Mouse (Mus musculus) bone marrow, adult 2 months (tissue): Measurements from ENCODE around the gene Pdilt. TPM values are rescaled to one million over a fixed set of nuclear protein-coding genes. Genes with fewer than 3 reads are reported as not detected.

ENCODE experiments used
- H3K27ac ChIP-seq: fragments of 200-500 bp; 2 replicates; pipeline ENCODE4 v1.5.1; 2012; ENCODE audit warnings: low read depth, mild to moderate bottlenecking, control low read depth, inconsistent platforms, low read length; ENCODE audit not compliant: control insufficient read depth, poor library complexity, insufficient read depth
- H3K4me1 ChIP-seq: fragments of 200-500 bp; 2 replicates; pipeline ENCODE4 v1.6.1; 2011; ENCODE audit warnings: low read length; ENCODE audit not compliant: control insufficient read depth, insufficient read depth
- H3K4me3 ChIP-seq: fragments of 200-500 bp; replicated peaks from 2 replicates; pipeline ENCODE3; 2011; ENCODE audit warnings: mild to moderate bottlenecking, low read depth, low read length, control low read depth; ENCODE audit not compliant: control insufficient read depth
- CTCF ChIP-seq: fragments of 200-500 bp; IDR thresholded peaks from 2 replicates; pipeline ENCODE4 v1.5.1; 2011; ENCODE audit warnings: low read length, control low read depth; ENCODE audit not compliant: control insufficient read depth, insufficient read depth
- POLR2A ChIP-seq: fragments of 200-500 bp; IDR thresholded peaks from 2 replicates; pipeline ENCODE4 v1.6.1; 2011; ENCODE audit warnings: low read depth, mild to moderate bottlenecking, control low read depth, low read length, borderline replicate concordance; ENCODE audit not compliant: control insufficient read depth
- WGBS: fragments of 180-500 bp; shearing (Covaris S2); methylation state at CpG from one replicate; pipeline ENCODE4 v1.1.7; 2018; 5-methylcytosine and 5-hydroxymethylcytosine counted together
- polyA plus RNA-seq: library from polyadenylated mRNA; stranded (reverse); fragments of >200 nt; gene quantifications from 2 replicates; pipeline ENCODE4 v1.2.4, GENCODE M21; 2011; ENCODE audit warnings: low replicate concordance; ENCODE audit not compliant: missing spikeins, insufficient read depth, insufficient read length

Pdilt gene
- polyA plus RNA-seq, 1 experiment = not detected

DNA sequence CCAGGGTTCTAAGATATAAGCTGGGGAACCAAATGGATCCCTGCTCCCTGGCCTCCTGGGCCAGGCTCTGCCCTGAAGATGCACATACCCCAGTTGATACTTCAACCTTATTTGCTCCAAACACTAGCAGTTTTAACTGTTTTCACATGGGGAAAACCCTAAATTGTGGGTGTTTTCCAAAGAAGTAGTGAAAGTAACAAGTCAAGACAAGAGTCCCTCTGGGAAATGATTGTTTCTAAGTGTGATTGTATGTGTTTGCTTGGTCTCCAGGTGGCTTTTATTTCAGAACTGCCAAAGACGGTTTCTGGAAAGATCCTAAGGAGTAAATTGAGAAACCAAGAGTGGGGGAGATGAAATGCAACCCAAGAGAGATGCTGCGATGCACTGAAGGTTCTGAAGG is 19.2 kb upstream of the Pdilt start:
- H3K27ac ChIP-seq = no peak overlapping the region
- H3K4me3 ChIP-seq = no peak overlapping the region
- no peak for TF ChIP-seq CTCF
- TF ChIP-seq POLR2A = no peak
- WGBS = 63% methylated on average over 2 of the region's 2 CpGs
- no peaks in the 10 kb centered on the region for H3K4me1 ChIP-seq

DNA sequence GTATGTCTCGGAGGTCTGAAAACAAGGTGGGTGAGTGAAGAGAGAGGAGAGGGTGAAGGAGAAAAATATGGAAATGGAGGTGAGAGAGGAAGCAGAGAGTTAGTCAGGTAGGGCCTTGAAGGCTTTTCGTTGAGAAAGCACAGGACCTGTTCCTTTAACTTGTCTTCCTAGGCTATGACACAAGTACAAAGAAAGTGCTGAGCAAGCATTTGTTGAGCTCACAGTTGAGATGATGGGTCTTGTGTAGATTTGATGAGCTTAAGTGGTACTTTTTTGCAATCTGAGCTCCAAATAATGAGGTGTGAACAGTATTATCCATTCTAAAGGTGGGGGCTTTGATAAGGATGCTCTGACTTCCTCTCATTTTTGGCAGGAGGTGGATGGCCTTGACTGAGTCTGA is 11.1 kb upstream of the Pdilt start:
- TF ChIP-seq CTCF = no peak
- TF ChIP-seq POLR2A = no peak
- H3K4me1 ChIP-seq = no peaks in the 10 kb centered on the region
- no peak overlapping the region for H3K4me3 ChIP-seq
- no peak overlapping the region for H3K27ac ChIP-seq
- 73% methylated on average over 2 of the region's 2 CpGs for WGBS

DNA sequence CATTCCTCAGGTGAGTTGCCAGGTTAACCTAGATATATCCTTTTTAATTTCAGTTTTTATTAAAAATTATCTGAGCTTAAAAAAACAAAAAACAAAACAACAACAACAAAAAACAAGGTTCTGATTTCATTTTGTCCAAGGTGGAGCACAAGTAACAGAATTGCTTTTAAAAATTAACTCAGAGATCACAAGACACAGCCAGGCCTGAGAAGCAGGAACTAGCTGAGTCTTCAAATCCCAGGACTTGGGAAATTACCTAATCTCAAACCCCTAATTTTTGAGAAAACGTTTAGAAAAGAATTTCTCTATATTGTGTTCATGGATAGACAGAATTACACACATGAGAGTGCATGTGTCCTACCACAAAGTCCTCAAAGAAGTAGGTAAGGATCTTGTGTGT is 9.6 kb upstream of the Pdilt start:
- no peak overlapping the region for H3K27ac ChIP-seq
- no peak overlapping the region for H3K4me3 ChIP-seq
- H3K4me1 ChIP-seq = no peaks in the 10 kb centered on the region
- WGBS = 47% methylated on average over 1 of the region's 1 CpGs
- TF ChIP-seq CTCF (no peak), POLR2A (no peak)

DNA sequence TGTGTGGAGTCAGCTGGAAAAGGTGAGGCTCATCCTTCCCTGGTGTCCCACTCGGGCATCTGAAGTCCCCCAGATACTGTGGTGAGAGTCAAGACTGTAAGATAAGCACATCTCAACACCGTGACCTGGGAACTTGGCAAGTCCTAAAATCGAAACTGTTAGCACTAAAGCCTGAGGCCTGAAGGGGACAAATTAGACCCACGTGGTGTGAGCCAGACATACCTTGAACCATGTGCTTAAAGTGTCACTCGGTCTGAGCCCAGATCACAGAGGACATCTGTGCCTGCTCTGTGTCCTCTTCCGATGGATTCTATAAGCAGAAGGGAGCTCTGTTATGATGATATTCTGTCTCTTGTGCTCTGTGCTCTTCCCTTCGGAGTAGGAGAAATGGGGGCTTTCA is 5.3 kb upstream of the Pdilt start:
- H3K27ac ChIP-seq = no peak overlapping the region
- H3K4me3 ChIP-seq = no peak overlapping the region
- no peak for TF ChIP-seq CTCF
- TF ChIP-seq POLR2A = no peak
- H3K4me1 ChIP-seq = no peaks in the 10 kb centered on the region
- WGBS = 72% methylated on average over 7 of the region's 7 CpGs

DNA sequence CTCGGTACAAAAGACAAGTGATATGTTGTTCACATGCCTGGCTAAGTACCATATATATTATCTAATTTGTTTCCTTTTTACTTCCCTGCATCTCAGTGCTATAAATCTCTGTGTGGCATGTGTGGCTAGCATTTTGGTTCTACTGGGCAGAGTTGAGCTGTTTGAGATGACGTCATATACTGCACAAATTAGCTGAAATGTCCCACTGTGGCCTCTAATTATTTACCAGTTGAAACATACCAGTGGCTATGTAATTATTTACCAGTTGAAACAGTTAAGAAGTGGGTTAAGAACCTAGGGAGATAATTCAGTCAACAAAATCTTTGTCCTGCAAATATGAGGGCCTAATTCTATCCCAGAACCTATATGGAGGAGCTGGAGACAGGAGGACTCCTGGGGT is 4.3 kb upstream of the Pdilt start:
- H3K4me1 ChIP-seq = no peaks in the 10 kb centered on the region
- TF ChIP-seq POLR2A (no peak), CTCF (no peak)
- 54% methylated on average over 2 of the region's 2 CpGs for WGBS
- H3K4me3 ChIP-seq = no peak overlapping the region
- H3K27ac ChIP-seq = no peak overlapping the region

DNA sequence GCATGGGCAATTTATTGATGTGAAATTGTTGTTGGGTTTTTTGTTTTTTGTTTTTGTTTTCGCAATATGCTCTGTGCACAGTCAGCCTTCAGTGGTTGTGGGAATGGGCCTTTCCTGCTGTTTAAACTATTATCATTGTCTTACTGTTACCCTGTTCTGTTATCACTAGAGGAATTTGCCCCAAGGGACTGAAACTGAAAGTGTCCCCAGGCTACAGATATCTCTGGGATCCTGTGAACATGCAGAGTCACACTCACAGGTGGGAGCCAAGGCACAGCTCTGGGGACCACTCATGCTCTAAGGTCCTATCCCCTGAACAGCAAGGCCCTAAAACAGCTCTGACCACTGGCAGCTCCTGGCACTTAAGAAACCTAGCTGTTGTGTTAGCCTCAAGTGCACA is 3.8 kb upstream of the Pdilt start:
- H3K27ac ChIP-seq = no peak overlapping the region
- H3K4me1 ChIP-seq = no peaks in the 10 kb centered on the region
- H3K4me3 ChIP-seq = no peak overlapping the region
- TF ChIP-seq CTCF (no peak), POLR2A (no peak)
- 81% methylated on average over 1 of the region's 1 CpGs for WGBS

DNA sequence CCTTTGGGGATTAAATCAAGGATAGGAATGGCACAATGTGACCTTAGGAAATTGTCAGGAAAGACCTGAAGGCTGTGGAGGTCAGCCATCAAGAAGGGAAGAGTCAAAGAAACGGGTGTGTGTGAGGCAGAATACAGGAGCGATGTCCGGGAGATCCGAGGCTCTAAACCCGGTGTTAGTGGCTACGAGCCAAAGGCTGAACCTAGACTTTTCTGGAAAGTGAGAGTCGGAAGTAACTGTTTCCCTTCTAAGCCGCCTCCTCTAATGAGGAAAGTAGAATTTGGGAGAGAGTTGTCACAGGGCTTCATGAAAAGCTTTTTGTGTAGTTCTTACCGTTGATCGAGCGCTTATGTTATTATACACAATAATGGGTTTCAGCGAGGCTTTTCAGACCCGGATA is 3.2 kb upstream of the Pdilt start:
- Histone ChIP-seq H3K27ac (no peak overlapping the region), H3K4me1 (no peaks in the 10 kb centered on the region), H3K4me3 (no peak overlapping the region)
- TF ChIP-seq CTCF = no peak
- TF ChIP-seq POLR2A = no peak
- WGBS = 82% methylated on average over 13 of the region's 13 CpGs

DNA sequence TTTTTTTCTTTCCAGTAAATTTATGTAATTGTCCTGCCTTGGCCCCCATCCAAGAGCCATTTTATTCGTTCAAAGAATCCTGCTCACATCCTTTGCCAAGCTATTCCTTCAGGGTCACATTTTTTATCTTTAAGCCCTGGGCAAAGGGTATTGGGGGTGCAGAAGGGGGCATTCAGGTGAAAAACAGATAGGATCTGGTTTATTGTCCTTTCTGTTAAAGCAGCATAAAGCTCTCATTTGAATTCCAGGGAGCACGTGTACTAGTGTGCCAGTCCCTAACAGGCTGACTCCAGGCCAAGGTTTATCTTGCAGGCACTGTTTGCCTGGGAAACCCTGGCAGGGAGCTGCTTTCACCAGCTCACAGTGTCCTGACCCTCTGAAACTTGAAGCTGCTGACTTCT is 2.6 kb upstream of the Pdilt start:
- TF ChIP-seq POLR2A = no peak
- TF ChIP-seq CTCF = no peak
- H3K27ac ChIP-seq = no peak overlapping the region
- no peaks in the 10 kb centered on the region for H3K4me1 ChIP-seq
- 56% methylated on average over 2 of the region's 2 CpGs for WGBS
- no peak overlapping the region for H3K4me3 ChIP-seq

DNA sequence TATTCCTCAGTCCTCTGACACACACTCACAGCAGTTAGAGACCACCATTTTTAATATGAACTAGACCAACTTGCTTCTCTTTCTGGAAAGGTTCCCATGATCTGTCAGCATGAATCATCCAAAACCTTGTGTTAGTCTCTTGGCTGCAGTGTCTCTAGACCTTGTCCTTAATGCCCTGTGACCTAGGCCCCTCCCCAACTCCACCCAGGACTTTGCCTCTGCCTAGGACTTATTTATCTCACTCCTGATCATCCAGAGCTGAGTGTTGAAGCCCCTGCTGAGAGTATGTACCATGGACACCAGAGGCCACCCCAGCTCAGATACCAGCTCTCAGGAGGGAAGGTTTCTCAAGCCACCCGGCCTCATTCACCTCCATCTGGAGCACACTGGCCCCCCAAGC is 904 bp downstream of the Pdilt start:
- no peaks in the 10 kb centered on the region for H3K4me1 ChIP-seq
- TF ChIP-seq POLR2A = no peak
- TF ChIP-seq CTCF = no peak
- WGBS = 54% methylated on average over 1 of the region's 1 CpGs
- no peak overlapping the region for H3K4me3 ChIP-seq
- H3K27ac ChIP-seq = no peak overlapping the region

DNA sequence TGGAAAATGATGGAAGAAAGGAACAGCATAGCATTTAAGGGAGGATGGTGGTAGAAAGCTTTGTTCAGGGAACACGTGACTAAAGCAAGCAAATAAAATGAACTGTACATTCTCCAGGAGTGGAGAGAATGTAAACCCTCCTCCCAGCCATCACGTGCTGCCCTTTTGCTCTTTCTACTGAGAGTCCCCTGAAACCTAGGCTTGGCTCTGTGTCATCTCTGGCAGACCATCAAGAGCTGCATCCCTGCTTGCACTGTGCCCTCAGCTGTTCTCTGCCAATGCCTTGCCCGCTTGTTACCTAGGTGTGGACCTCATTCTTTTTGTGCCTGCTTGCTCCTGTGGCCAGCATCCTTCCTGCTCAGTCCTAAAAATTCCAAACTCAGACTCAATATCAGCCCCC is 1.5 kb downstream of the Pdilt start:
- TF ChIP-seq CTCF (no peak), POLR2A (no peak)
- H3K27ac ChIP-seq = no peak overlapping the region
- no peaks in the 10 kb centered on the region for H3K4me1 ChIP-seq
- 72% methylated on average over 3 of the region's 3 CpGs for WGBS
- H3K4me3 ChIP-seq = no peak overlapping the region
